15 mouse cellular contexts compared by ENCODE assay signal in the genomic region with DNA sequence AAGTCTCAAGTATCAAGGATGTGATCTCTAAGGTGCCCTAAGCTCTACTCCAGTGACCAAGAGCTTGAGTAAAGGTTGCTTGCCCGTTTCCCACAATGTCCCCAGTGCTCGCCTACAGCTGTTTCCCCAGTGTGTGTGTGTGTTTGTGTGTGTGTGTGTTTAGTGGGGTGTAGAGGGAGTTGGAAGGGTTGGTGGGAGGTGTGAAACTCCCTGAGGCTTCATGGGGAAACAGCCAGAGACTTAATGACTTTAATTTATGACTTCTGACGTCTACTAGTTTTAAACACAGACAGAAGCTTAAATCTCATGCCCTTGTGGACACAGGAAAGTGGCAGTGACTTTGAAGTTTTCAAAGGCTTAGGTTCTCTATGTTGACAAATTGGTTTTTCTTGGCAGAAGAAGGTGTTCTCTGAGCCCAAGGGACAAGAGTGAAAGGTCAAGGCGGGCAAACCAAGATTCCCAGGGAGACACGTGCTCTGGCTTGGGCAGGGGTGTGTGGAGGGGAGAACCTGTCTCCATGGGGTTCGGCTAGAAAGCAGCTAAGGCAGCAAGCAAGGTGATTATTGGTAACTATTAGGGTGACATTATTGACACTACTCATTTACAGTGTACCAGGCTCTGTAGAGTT. TPM values are rescaled to one million over a fixed set of nuclear protein-coding genes. Genes with fewer than 3 reads are reported as not detected.
DNase-seq lines count a peak whose midpoint lies in the region; ATAC-seq and TF ChIP-seq lines count a peak whose summit lies in the region.
"Had no signal": no experiment of that assay in that cellular context is flagged by ENCODE, and none has a peak within 500 bp of the region (broad histone marks: within the 10 kb centered on the region; RNA-seq: fewer than 3 reads in every experiment).

No protein-coding gene starts in this region.

- peaks cover 40% of the 10 kb centered on the region for H3K4me1 ChIP-seq in kidney, embryonic 15.5 days
- H3K4me1 ChIP-seq: forebrain, embryonic 15.5 days; liver, embryonic 13.5 days had no signal

- no peak for TF ChIP-seq POLR2A in myocyte (IDR thresholded peaks at IDR 0.05; ENCODE audit: insufficient read length, low read depth)

- no peaks in the 10 kb centered on the region for H3K9me3 ChIP-seq in kidney, embryonic 15.5 days (replicated peaks)
- H3K9me3 ChIP-seq: embryonic facial prominence, embryonic 12.5 days; forebrain, embryonic 15.5 days; liver, embryonic 13.5 days; megakaryocyte, embryonic 14.5 days had no signal

- peak; percentile 38 for DNase-seq in gastrocnemius, postnatal 25 days
- DNase-seq in gastrocnemius, postnatal 14 days: no peak
- peak; percentile 18 for DNase-seq in adrenal gland, postnatal 25 days
- DNase-seq in cerebellum, postnatal 25 days: no peak
- DNase-seq in frontal cortex, postnatal 14 days (ENCODE audit: low spot score in 2 of 2): no peak
- DNase-seq: cerebellum, adult 11-12 months; heart, postnatal 10 days; liver, embryonic 13.5 days; thymus, postnatal 25 days had no signal

- peak overlapping the region; percentile 62 for H3K27ac ChIP-seq in kidney, embryonic 15.5 days
- H3K27ac ChIP-seq: embryonic facial prominence, embryonic 12.5 days; forebrain, embryonic 15.5 days; liver, embryonic 13.5 days had no signal

- peaks cover 18% of the 10 kb centered on the region for H3K36me3 ChIP-seq in kidney, embryonic 15.5 days
- H3K36me3 ChIP-seq in myocyte (ENCODE audit: control insufficient read depth, insufficient read depth): peaks cover 35% of the 10 kb centered on the region
- H3K36me3 ChIP-seq: forebrain, embryonic 15.5 days; liver, embryonic 13.5 days had no signal

- intact Hi-C loops in gastrocnemius, postnatal 14 days (cut with DNase I; ENCODE audit: low total_unique reads): no loop called here

- 14% methylated on average over 6 of the region's 6 CpGs for WGBS in kidney, embryonic 15.5 days

- peaks cover 80% of the 10 kb centered on the region for H3K79me2 ChIP-seq in myocyte (ENCODE audit: control insufficient read depth, insufficient read depth)

- H3ac ChIP-seq in myocyte (ENCODE audit: control insufficient read depth, insufficient read length): no peak overlapping the region

- H3K4me3 ChIP-seq in kidney, embryonic 15.5 days (replicated peaks): no peak overlapping the region
- H3K4me3 ChIP-seq in myocyte: no peak overlapping the region
- H3K4me3 ChIP-seq: embryonic facial prominence, embryonic 12.5 days; forebrain, embryonic 15.5 days; liver, embryonic 13.5 days; megakaryocyte, embryonic 14.5 days had no signal

- peak; percentile 84 for ATAC-seq in kidney, embryonic 15.5 days (replicated peaks; ENCODE audit: low FRiP score)
- ATAC-seq in inflammation-experienced regulatory T-cells, adult 6 months: no peak
- ATAC-seq: forebrain, embryonic 15.5 days had no signal

- no peak overlapping the region for H3K4me2 ChIP-seq in kidney, embryonic 15.5 days
- H3K4me2 ChIP-seq in myocyte (ENCODE audit: low read depth): peak overlapping the region; percentile 61
- H3K4me2 ChIP-seq: embryonic facial prominence, embryonic 12.5 days; forebrain, embryonic 15.5 days; liver, embryonic 13.5 days had no signal

- no peak overlapping the region for H3K9ac ChIP-seq in kidney, embryonic 15.5 days
- H3K9ac ChIP-seq: embryonic facial prominence, embryonic 12.5 days; forebrain, embryonic 15.5 days; liver, embryonic 13.5 days had no signal

- peaks cover 6% of the 10 kb centered on the region; the same call in 1 of the 2 replicates for H3K27me3 ChIP-seq in kidney, embryonic 15.5 days
- H3K27me3 ChIP-seq in myocyte (ENCODE audit: control insufficient read depth, insufficient read depth, insufficient read length): no peaks in the 10 kb centered on the region
- H3K27me3 ChIP-seq: embryonic facial prominence, embryonic 12.5 days; forebrain, embryonic 15.5 days had no signal

TF ChIP-seq in myocyte, 11 proteins besides CTCF, POLR2A, EP300 and RAD21:
- TF ChIP-seq TCF3 (IDR thresholded peaks at IDR 0.05; ENCODE audit: insufficient read length, low read depth) (no peak), USF1 (IDR thresholded peaks at IDR 0.05; ENCODE audit: low read depth) (no peak), TCF12 (IDR thresholded peaks at IDR 0.05; ENCODE audit: insufficient read depth, poor library complexity, severe bottlenecking) (no peak), MAX (IDR thresholded peaks at IDR 0.05; ENCODE audit: low read depth) (no peak), E2F4 (IDR thresholded peaks at IDR 0.05; ENCODE audit: insufficient read depth) (no peak), MYOG (IDR thresholded peaks at IDR 0.05; ENCODE audit: control insufficient read depth in 1 of 3, insufficient read depth in 1 of 3, insufficient read length in 2 of 3, low read depth in 2 of 3) (peak in 1 of 3 experiments; percentile 55), POLR2AphosphoS2 (IDR thresholded peaks at IDR 0.05; ENCODE audit: insufficient read length, low read depth) (no peak), MYOD1 (IDR thresholded peaks at IDR 0.05; ENCODE audit: control insufficient read depth in 1 of 3, insufficient read length in 2 of 3, low read depth in 2 of 3) (peak in 2 of 3 experiments; percentile 7 to 57), SRF (IDR thresholded peaks at IDR 0.05; ENCODE audit: control insufficient read depth, insufficient read length, low read depth) (no peak), REST (IDR thresholded peaks at IDR 0.05; ENCODE audit: insufficient read depth, insufficient read length) (no peak), CEBPB (IDR thresholded peaks at IDR 0.05; ENCODE audit: insufficient read depth, poor library complexity, severe bottlenecking) (no peak)

RNA-seq across cellular contexts. Expression of gene Trim16, which starts 6.2 kb away (rescaled TPM):
- 10 to 100 TPM; 31.4 to 37.4 TPM for total RNA-seq in gastrocnemius, postnatal 25 days (2021)
- total RNA-seq in gastrocnemius, postnatal 14 days (2021): 10 to 100 TPM; 28.9 to 30.2 TPM
- 5.9 and 6.4 TPM in 2 replicates for total RNA-seq in adrenal gland, postnatal 25 days (2021)
- polyA plus RNA-seq in kidney, embryonic 15.5 days (2015; fragmentation: Nextera tagmentation; extraction: Ambion mirVana): 14.9 and 16.3 TPM in 2 replicates
- 16.9 TPM for polyA plus RNA-seq in myocyte (2012; fragmentation: generic; extraction: Trizol)
- polyA plus RNA-seq in inflammation-experienced regulatory T-cells, adult 6 months (2017; shearing (Covaris generic)): 10 to 100 TPM in 1 of 3 experiments, 1 to 10 TPM in 2; 6.4 to 14.6 (median 8.6) TPM

RNA-seq across cellular contexts. Expression of gene Fbxw10, which starts 20.6 kb away (rescaled TPM):
- total RNA-seq in gastrocnemius, postnatal 25 days (2021): under 1 TPM; 0.10 to 0.21 TPM
- total RNA-seq in gastrocnemius, postnatal 14 days (2021): under 1 TPM; 0.24 to 0.59 TPM
- total RNA-seq in adrenal gland, postnatal 25 days (2021): 1.1 and 2.4 TPM in 2 replicates
- 0.35 and 0.46 TPM in 2 replicates for polyA plus RNA-seq in kidney, embryonic 15.5 days (2015; fragmentation: Nextera tagmentation; extraction: Ambion mirVana)
- polyA plus RNA-seq in myocyte (2012; fragmentation: generic; extraction: Trizol): not detected
- polyA plus RNA-seq in inflammation-experienced regulatory T-cells, adult 6 months (2017; shearing (Covaris generic)): 10 to 100 TPM in 2 of 3 experiments, 1 to 10 TPM in 1; 1.5 to 20.2 (median 15.8) TPM

RNA-seq across cellular contexts. Expression of gene Zfp286, which starts 37.0 kb away (rescaled TPM):
- total RNA-seq in gastrocnemius, postnatal 25 days (2021): 1 to 10 TPM in 1 of 2 experiments, under 1 TPM in 1; 0.95 to 1.1 TPM
- total RNA-seq in gastrocnemius, postnatal 14 days (2021): 1 to 10 TPM in 1 of 2 experiments, under 1 TPM in 1; 0.95 to 1.8 TPM
- total RNA-seq in adrenal gland, postnatal 25 days (2021): 2.1 and 2.5 TPM in 2 replicates
- 17.6 and 17.8 TPM in 2 replicates for polyA plus RNA-seq in kidney, embryonic 15.5 days (2015; fragmentation: Nextera tagmentation; extraction: Ambion mirVana)
- not detected for polyA plus RNA-seq in myocyte (2012; fragmentation: generic; extraction: Trizol)
- polyA plus RNA-seq in inflammation-experienced regulatory T-cells, adult 6 months (2017; shearing (Covaris generic)): 1 to 10 TPM in 2 of 3 experiments, under 1 TPM in 1; 0.48 to 7.7 (median 6.0) TPM

RNA-seq across cellular contexts. Expression of gene Tvp23b, which starts 53.0 kb away (rescaled TPM):
- 1 to 10 TPM; 6.7 to 8.0 TPM for total RNA-seq in gastrocnemius, postnatal 25 days (2021)
- 1 to 10 TPM; 8.9 to 9.8 TPM for total RNA-seq in gastrocnemius, postnatal 14 days (2021)
- 31.4 and 58.5 TPM in 2 replicates for total RNA-seq in adrenal gland, postnatal 25 days (2021)
- polyA plus RNA-seq in kidney, embryonic 15.5 days (2015; fragmentation: Nextera tagmentation; extraction: Ambion mirVana): 70.3 and 77.3 TPM in 2 replicates
- polyA plus RNA-seq in myocyte (2012; fragmentation: generic; extraction: Trizol): 18.2 TPM
- polyA plus RNA-seq in inflammation-experienced regulatory T-cells, adult 6 months (2017; shearing (Covaris generic)): 10 to 100 TPM; 57.5 to 81.6 (median 63.6) TPM

Comparison
In these comparisons a context has a peak if more than half of its experiments do, and no peak if none do; other contexts are left out.
1. DNase-seq: peak in gastrocnemius, postnatal 25 days (single experiment) and adrenal gland, postnatal 25 days (single experiment); none in gastrocnemius, postnatal 14 days (single experiment), cerebellum, postnatal 25 days (0 of 2) and frontal cortex, postnatal 14 days (0 of 2).